Mouse (Mus musculus): ENCODE results near the gene Cyct. TPM values are rescaled to one million over a fixed set of nuclear protein-coding genes. Genes with fewer than 3 reads are reported as not detected.

The Cyct gene
- polyA plus RNA-seq, 1 experiment = not detected

GRCm38 (mm10) chr2:76338215-76339156 lies 21.8 kb downstream of the Cyct start, which contains the start of gene Pde11a:
Gene Pde11a (minus strand): TSS chr2:76338774.
- 16% methylated on average over 41 of the region's 41 CpGs for WGBS
- peak; percentile 22 for DNase-seq (ENCODE audit: low read depth, low spot score)

- WGBS = 78% methylated on average over 5 of the region's 5 CpGs
- no peak for DNase-seq (ENCODE audit: low read depth, low spot score)
Measured at GRCm38 (mm10) chr2:76334596-76334995, 25.7 kb downstream of the Cyct start.

GRCm38 (mm10) chr2:76332161-76332805 lies 28.0 kb downstream of the Cyct start:
- whole genome bisulfite sequencing = 54% methylated on average over 11 of the region's 11 CpGs
- no peak for DNase-seq (ENCODE audit: low read depth, low spot score)

- DNase-seq (ENCODE audit: low read depth, low spot score) = no peak
- 90% methylated on average over 5 of the region's 5 CpGs for WGBS
Measured at GRCm38 (mm10) chr2:76330081-76330480, 30.2 kb downstream of the Cyct start.

- no peak for DNase-seq (ENCODE audit: low read depth, low spot score)
- WGBS = 79% methylated on average over 3 of the region's 3 CpGs
Measured at GRCm38 (mm10) chr2:76326161-76326560, 34.1 kb downstream of the Cyct start.

GRCm38 (mm10) chr2:76324463-76324862 lies 35.8 kb downstream of the Cyct start:
- 82% methylated on average over 5 of the region's 5 CpGs for WGBS
- DNase-seq (ENCODE audit: low read depth, low spot score) = no peak

- DNase-seq (ENCODE audit: low read depth, low spot score) = no peak
Measured at GRCm38 (mm10) chr2:76323185-76323875, 36.9 kb downstream of the Cyct start.

GRCm38 (mm10) chr2:76320336-76320735 lies 39.9 kb downstream of the Cyct start:
- WGBS = 86% methylated on average over 6 of the region's 6 CpGs
- DNase-seq (ENCODE audit: low read depth, low spot score) = no peak

More at GRCm38 (mm10) chr2:76323185-76323875, 36.9 kb downstream of the Cyct start:
- WGBS = 85% methylated on average over 21 of the region's 21 CpGs

GRCm38 (mm10) chr2:76319231-76319630 lies 41.0 kb downstream of the Cyct start:
- no peak for DNase-seq (ENCODE audit: low read depth, low spot score)
- 75% methylated on average over 6 of the region's 6 CpGs for WGBS

Other genes starting within 250 kb of the Cyct start
- gene Pde11a, start 21.7 kb downstream of the Cyct start, polyA plus RNA-seq (2012; rRNA removed) = 0.78 and 1.2 TPM in 2 replicates
- gene Rbm45, start 9.5 kb upstream of the Cyct start, polyA plus RNA-seq (2012; rRNA removed) = 11.7 and 16.2 TPM in 2 replicates
- gene Osbpl6, start 46.1 kb upstream of the Cyct start, polyA plus RNA-seq (2012; rRNA removed) = 10.4 and 18.4 TPM in 2 replicates